Mouse (Mus musculus): ENCODE data around the gene Ptgs1. TPM values are rescaled to one million over a fixed set of nuclear protein-coding genes. Genes with fewer than 3 reads are reported as not detected.
A peak's percentile ranks its signal among the peaks of the same experiment; 100 is the strongest.

The Ptgs1 gene
- polyA plus RNA-seq, 1 experiment from 2014 or later = 40.4 TPM

DNA sequence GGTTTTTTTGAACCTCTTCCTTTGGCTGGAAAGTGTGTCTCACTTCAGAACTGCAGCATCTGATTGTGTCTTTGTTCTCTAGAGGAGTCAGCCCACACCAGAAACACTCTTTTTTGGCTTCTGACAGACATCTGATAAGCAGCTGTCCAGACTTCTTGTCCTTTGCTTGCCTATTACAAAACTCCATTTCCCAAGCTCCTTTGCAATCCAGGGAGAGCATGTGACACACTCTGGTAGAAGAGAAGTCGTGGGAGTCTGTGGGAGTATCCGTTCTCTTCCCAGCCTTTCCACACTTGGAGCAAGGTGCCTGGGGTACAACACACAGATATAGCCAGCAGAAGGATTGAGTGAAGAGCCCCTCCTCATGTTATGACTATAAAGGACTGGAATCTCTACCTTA lies 5.6 kb upstream of the Ptgs1 start:
- ATAC-seq = no peak
- TF ChIP-seq CTCF (IDR thresholded peaks at IDR 0.05) = no peak
- POLR2A ChIA-PET = no interaction called here

GRCm38 (mm10) chr2:36230967-36231366 lies 741 bp downstream of the Ptgs1 start:
- TF ChIP-seq CTCF (IDR thresholded peaks at IDR 0.05) = no peak
- DNase-seq (ENCODE audit: low read depth, low spot score) = no peak
- POLR2A ChIA-PET = no interaction called here
- CTCF ChIA-PET = no interaction called here
- no peaks in the 10 kb centered on the region for H3K27me3 ChIP-seq
- no peak for ATAC-seq
- in situ Hi-C loops (cut with MboI; ENCODE audit: low pct_unique_long_range_greater_than_20kb) = no loop called here

More for the DNA sequence above, 5.6 kb upstream of the Ptgs1 start:
- CTCF ChIA-PET = interaction anchor here (1.0 to 1.3 kb wide), 2 partner anchors 10 to 240 kb away, joined by 4 to 5 read pairs; no protein-coding TSS in a partner anchor
- DNase-seq (ENCODE audit: low read depth, low spot score) = no peak
- H3K27me3 ChIP-seq = no peaks in the 10 kb centered on the region
- in situ Hi-C loops (cut with MboI; ENCODE audit: low pct_unique_long_range_greater_than_20kb) = no loop called here

DNA sequence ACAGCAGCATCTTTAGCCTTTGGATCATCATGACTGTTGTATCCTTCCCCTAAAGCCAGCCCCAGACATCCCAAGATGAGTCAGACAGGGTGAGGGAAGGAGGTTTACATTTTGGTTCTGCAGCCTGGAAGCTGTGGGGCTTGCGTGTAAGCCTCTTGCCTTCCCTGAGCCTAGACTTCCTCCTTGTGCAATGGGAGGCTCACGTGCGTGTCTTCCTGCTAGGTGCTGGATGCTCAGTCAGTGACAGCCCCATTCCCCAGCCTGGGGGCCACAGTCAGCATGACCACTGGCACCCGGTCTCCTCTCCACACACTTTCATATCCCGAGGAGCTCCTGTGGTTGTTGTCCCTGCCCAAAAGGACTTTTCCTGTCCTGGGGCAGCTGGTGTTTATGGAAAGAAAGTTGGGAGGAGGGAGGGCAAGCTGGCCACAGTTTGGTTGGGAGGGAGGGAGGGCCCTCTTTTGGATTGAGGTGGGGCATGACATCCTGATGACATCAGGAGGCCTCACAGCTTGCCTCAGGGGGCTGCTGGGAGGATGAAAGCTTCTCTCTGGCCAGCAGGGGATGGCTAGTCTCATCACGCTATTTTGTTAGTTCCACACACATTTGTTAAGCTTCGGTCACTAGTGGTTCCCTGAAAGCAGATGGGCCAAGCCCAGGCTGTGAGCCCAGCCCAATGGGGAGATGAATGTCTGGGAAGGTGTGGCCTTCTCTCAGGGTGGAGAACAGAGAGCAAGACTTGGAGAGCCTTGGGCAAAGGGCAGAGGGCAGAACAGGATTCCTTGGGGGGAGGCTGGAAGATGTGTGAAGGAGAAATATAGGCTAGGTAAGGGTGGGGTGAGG lies 4.5 kb downstream of the Ptgs1 start:
- DNase-seq (ENCODE audit: low read depth, low spot score) (no peak), ATAC-seq (no peak)
- H3K27me3 ChIP-seq = no peaks in the 10 kb centered on the region
- in situ Hi-C loops (cut with MboI; ENCODE audit: low pct_unique_long_range_greater_than_20kb) = no loop called here
- POLR2A ChIA-PET = no interaction called here
- CTCF ChIA-PET = interaction anchor here (1.1 kb wide), 1 partner anchor 20 kb away, joined by 3 read pairs; no protein-coding TSS in a partner anchor
- TF ChIP-seq CTCF (IDR thresholded peaks at IDR 0.05) = no peak

DNA sequence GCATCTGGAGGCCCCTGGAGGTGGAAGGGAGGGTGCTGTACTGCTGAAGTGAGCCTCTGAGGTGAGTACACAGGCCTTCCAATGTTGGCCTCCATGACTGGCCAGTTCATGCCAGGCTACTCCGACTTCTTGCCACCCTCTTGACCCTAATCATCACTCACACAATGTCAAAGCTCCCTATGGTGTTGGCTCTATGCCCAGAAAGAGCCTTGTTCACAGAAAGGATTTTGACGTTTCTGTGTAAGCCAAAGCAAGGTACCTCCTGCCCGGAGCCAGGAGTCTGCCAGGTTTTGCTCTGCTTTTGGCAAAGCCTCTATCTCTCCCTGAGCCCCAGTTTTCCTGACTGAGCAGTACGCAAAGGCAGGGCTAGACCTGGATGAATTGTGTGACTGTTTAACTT lies 5.7 kb downstream of the Ptgs1 start:
- ATAC-seq = peak; percentile 33

DNA sequence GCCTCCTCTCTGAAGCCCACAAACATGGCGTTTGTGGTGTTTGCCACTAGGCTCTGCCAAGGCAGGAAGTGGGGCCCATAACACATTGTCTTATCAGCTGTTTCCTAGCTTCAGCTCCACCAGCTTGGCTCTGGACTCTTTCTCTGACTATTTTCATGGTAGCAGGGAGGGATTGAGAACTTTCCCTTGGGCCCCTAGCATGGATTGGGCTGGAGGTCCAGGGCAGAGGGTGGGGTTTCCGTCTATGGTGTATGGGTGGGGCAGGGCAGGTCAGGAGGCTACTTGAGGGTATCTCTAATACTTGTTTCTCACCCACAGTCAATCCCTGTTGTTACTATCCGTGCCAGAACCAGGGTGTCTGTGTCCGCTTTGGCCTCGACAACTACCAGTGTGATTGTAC lies 6.7 kb downstream of the Ptgs1 start:
- ChIA-PET POLR2A (no interaction called here), CTCF (interaction anchor here (1.5 kb wide), 1 partner anchor 22 kb away, joined by 4 read pairs; no protein-coding TSS in a partner anchor)
- no peak for TF ChIP-seq CTCF (IDR thresholded peaks at IDR 0.05)
- ATAC-seq (no peak), DNase-seq (ENCODE audit: low read depth, low spot score) (no peak)
- in situ Hi-C loops (cut with MboI; ENCODE audit: low pct_unique_long_range_greater_than_20kb) = no loop called here
- H3K27me3 ChIP-seq = no peaks in the 10 kb centered on the region

More for the DNA sequence above, 5.7 kb downstream of the Ptgs1 start:
- ChIA-PET POLR2A (no interaction called here), CTCF (interaction anchor here (1.1 kb wide), 1 partner anchor 22 kb away, joined by 3 read pairs; no protein-coding TSS in a partner anchor)
- no peak for DNase-seq (ENCODE audit: low read depth, low spot score)
- no peaks in the 10 kb centered on the region for H3K27me3 ChIP-seq
- TF ChIP-seq CTCF (IDR thresholded peaks at IDR 0.05) = no peak
- in situ Hi-C loops (cut with MboI; ENCODE audit: low pct_unique_long_range_greater_than_20kb) = no loop called here

DNA sequence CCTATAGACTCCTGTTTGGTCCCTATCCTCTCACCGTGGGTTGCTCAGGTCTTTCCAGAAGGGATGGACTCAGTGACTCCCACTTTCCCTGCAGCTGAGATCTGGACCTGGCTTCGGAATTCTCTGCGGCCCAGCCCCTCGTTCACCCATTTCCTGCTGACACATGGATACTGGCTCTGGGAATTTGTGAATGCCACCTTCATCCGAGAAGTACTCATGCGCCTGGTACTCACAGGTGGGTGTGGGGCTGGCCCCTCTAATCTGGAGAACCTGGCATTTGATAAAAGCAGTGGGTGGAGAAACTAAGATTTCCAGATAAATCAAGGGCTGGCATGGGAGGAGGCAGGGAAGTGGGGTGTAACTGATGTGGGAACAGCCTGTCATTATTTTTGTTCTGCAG lies 7.3 kb downstream of the Ptgs1 start:
- ChIA-PET POLR2A (no interaction called here), CTCF (interaction anchor here (1.5 kb wide), 1 partner anchor 23 kb away, joined by 4 read pairs; no protein-coding TSS in a partner anchor)
- no peaks in the 10 kb centered on the region for H3K27me3 ChIP-seq
- no peak for TF ChIP-seq CTCF (IDR thresholded peaks at IDR 0.05)
- in situ Hi-C loops (cut with MboI; ENCODE audit: low pct_unique_long_range_greater_than_20kb) = no loop called here
- ATAC-seq (no peak), DNase-seq (ENCODE audit: low read depth, low spot score) (no peak)

GRCm38 (mm10) chr2:36238467-36238866 lies 8.2 kb downstream of the Ptgs1 start:
- DNase-seq (ENCODE audit: low read depth, low spot score) (no peak), ATAC-seq (no peak)
- no peak for TF ChIP-seq CTCF (IDR thresholded peaks at IDR 0.05)
- in situ Hi-C loops (cut with MboI; ENCODE audit: low pct_unique_long_range_greater_than_20kb) = no loop called here
- CTCF ChIA-PET = interaction anchor here (1.1 kb wide), 1 partner anchor 20 kb away, joined by 4 read pairs; no protein-coding TSS in a partner anchor
- POLR2A ChIA-PET = no interaction called here
- H3K27me3 ChIP-seq = no peaks in the 10 kb centered on the region

GRCm38 (mm10) chr2:36238951-36239350 lies 8.7 kb downstream of the Ptgs1 start:
- no peak for TF ChIP-seq CTCF (IDR thresholded peaks at IDR 0.05)
- ChIA-PET POLR2A (no interaction called here), CTCF (interaction anchor here (1.1 kb wide), 1 partner anchor 20 kb away, joined by 4 read pairs; no protein-coding TSS in a partner anchor)
- ATAC-seq = no peak
- no peak for DNase-seq (ENCODE audit: low read depth, low spot score)
- H3K27me3 ChIP-seq = no peaks in the 10 kb centered on the region
- in situ Hi-C loops (cut with MboI; ENCODE audit: low pct_unique_long_range_greater_than_20kb) = no loop called here

- POLR2A ChIA-PET = no interaction called here
- no peaks in the 10 kb centered on the region for H3K27me3 ChIP-seq
- DNase-seq (ENCODE audit: low read depth, low spot score) (no peak), ATAC-seq (no peak)
- TF ChIP-seq CTCF (IDR thresholded peaks at IDR 0.05) = no peak
- in situ Hi-C loops (cut with MboI; ENCODE audit: low pct_unique_long_range_greater_than_20kb) = no loop called here
- CTCF ChIA-PET = no interaction called here
Measured at GRCm38 (mm10) chr2:36242514-36242913, 12.3 kb downstream of the Ptgs1 start.

- in situ Hi-C loops (cut with MboI; ENCODE audit: low pct_unique_long_range_greater_than_20kb) = no loop called here
- H3K27me3 ChIP-seq = no peaks in the 10 kb centered on the region
- DNase-seq (ENCODE audit: low read depth, low spot score) = no peak
- no peak for TF ChIP-seq CTCF (IDR thresholded peaks at IDR 0.05)
- ATAC-seq = peak; percentile 48
- POLR2A ChIA-PET = interaction anchor here (1.4 kb wide), 1 partner anchor 28 kb away, joined by 3 read pairs; no protein-coding TSS in a partner anchor
- CTCF ChIA-PET = interaction anchor here (0.8 to 1.2 kb wide), 4 partner anchors 9 to 231 kb away, joined by 3 to 4 read pairs (median 3); no protein-coding TSS in a partner anchor
Measured at GRCm38 (mm10) chr2:36243296-36243891, 13.2 kb downstream of the Ptgs1 start.

DNA sequence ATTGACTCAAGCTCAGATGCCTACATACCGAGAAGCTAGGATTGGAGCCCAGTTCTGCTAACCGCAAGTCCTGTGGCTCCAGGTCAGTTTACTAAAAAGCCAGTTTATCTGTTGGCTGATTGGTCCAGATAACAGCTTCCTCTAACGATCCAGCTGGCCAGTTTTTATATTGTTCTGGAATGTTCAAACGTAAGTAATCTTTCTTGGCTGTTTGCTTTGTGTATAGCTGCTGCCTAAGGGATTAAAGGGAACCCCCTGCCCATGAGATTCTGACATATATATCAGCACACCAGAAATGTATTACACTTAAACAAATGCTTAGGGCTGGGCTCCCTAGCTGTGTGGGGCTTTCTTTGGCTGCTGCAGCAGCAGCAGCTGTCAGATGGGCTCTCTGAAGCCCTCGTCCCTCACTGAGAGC lies 13.7 kb downstream of the Ptgs1 start:
- CTCF ChIA-PET = interaction anchor here (0.8 to 1.2 kb wide), 4 partner anchors 8 to 232 kb away, joined by 3 to 4 read pairs (median 3); no protein-coding TSS in a partner anchor

More for the DNA sequence above, 13.7 kb downstream of the Ptgs1 start:
- DNase-seq (ENCODE audit: low read depth, low spot score) (no peak), ATAC-seq (peak; percentile 51)
- POLR2A ChIA-PET = interaction anchor here (1.4 kb wide), 1 partner anchor 27 kb away, joined by 3 read pairs; no protein-coding TSS in a partner anchor
- no peak for TF ChIP-seq CTCF (IDR thresholded peaks at IDR 0.05)
- in situ Hi-C loops (cut with MboI; ENCODE audit: low pct_unique_long_range_greater_than_20kb) = no loop called here
- H3K27me3 ChIP-seq = no peaks in the 10 kb centered on the region

All from Patski (cell line).